Mouse (Mus musculus) ovary, postnatal 36 days (tissue): ENCODE results near the gene Tcte2.

Experiments used
- DNase-seq: peaks from one replicate; pipeline ENCODE4 v3.0.0; 2022; ENCODE audit warnings: low spot score, mixed read lengths

Gene Tcte2

GRCm38 (mm10) chr17:13717428-13717827 lies 44.2 kb downstream of the Tcte2 start:
- DNase-seq = no peak

GRCm38 (mm10) chr17:13716336-13716735 lies 45.3 kb downstream of the Tcte2 start:
- DNase-seq = no peak

- no peak for DNase-seq
These were observed 46.1 kb downstream of the Tcte2 start for GRCm38 (mm10) chr17:13715511-13715910.

- DNase-seq = no peak
These were observed 47.0 kb downstream of the Tcte2 start for GRCm38 (mm10) chr17:13714654-13715053.

GRCm38 (mm10) chr17:13714128-13714527 lies 47.5 kb downstream of the Tcte2 start:
- DNase-seq = no peak

- DNase-seq = no peak
These were observed 49.1 kb downstream of the Tcte2 start for GRCm38 (mm10) chr17:13712518-13712917.

GRCm38 (mm10) chr17:13712116-13712515 lies 49.5 kb downstream of the Tcte2 start:
- DNase-seq = no peak

- DNase-seq = no peak
These were observed 50.5 kb downstream of the Tcte2 start for GRCm38 (mm10) chr17:13711173-13711572.

GRCm38 (mm10) chr17:13705481-13705921 lies 56.1 kb downstream of the Tcte2 start:
- peak; percentile 36 for DNase-seq

- DNase-seq = no peak
These were observed 57.9 kb downstream of the Tcte2 start for GRCm38 (mm10) chr17:13703611-13704320.

GRCm38 (mm10) chr17:13700131-13701016 lies 61.3 kb downstream of the Tcte2 start:
- peak; percentile 72 for DNase-seq

GRCm38 (mm10) chr17:13699716-13700115 lies 61.9 kb downstream of the Tcte2 start:
- no peak for DNase-seq

GRCm38 (mm10) chr17:13698194-13698593 lies 63.4 kb downstream of the Tcte2 start:
- no peak for DNase-seq

- DNase-seq = no peak
These were observed 64.0 kb downstream of the Tcte2 start for GRCm38 (mm10) chr17:13697646-13698045.

GRCm38 (mm10) chr17:13695881-13696280 lies 65.7 kb downstream of the Tcte2 start:
- DNase-seq = no peak

- DNase-seq = no peak
These were observed 66.4 kb downstream of the Tcte2 start for GRCm38 (mm10) chr17:13695211-13695610.

- DNase-seq = no peak
These were observed 67.4 kb downstream of the Tcte2 start for GRCm38 (mm10) chr17:13694181-13694580.

- no peak for DNase-seq
These were observed 74.0 kb downstream of the Tcte2 start for GRCm38 (mm10) chr17:13687656-13688055.

GRCm38 (mm10) chr17:13687086-13687485 lies 74.5 kb downstream of the Tcte2 start:
- no peak for DNase-seq

- DNase-seq = no peak
These were observed 76.0 kb downstream of the Tcte2 start for GRCm38 (mm10) chr17:13685621-13686020.

GRCm38 (mm10) chr17:13684256-13684655 lies 77.4 kb downstream of the Tcte2 start:
- no peak for DNase-seq

- DNase-seq = peak; percentile 47
These were observed 78.0 kb downstream of the Tcte2 start for GRCm38 (mm10) chr17:13683411-13684174.
